Mouse (Mus musculus) ES-Bruce4 (cell line): ENCODE measurements around the gene Dcaf12. TPM values are rescaled to one million over a fixed set of nuclear protein-coding genes. Genes with fewer than 3 reads are reported as not detected.

ENCODE experiments used
- H3K27ac ChIP-seq: 2 replicates; pipeline ENCODE4 v1.5.1; 2012; ENCODE audit warnings: low read length, inconsistent platforms; ENCODE audit not compliant: insufficient read depth
- H3K27me3 ChIP-seq: 2 replicates; pipeline ENCODE4 v1.6.1; 2012; ENCODE audit warnings: mild to moderate bottlenecking, low read length, inconsistent platforms; ENCODE audit not compliant: control insufficient read depth, poor library complexity, insufficient read depth, severe bottlenecking
- H3K36me3 ChIP-seq: 2 replicates; pipeline ENCODE4 v1.6.1; 2012; ENCODE audit warnings: inconsistent platforms, mild to moderate bottlenecking, low read length, moderate library complexity; ENCODE audit not compliant: control insufficient read depth, poor library complexity, insufficient read depth, severe bottlenecking
- H3K4me1 ChIP-seq: one replicate; pipeline ENCODE4 v1.8.1; 2011; ENCODE audit warnings: low read length; ENCODE audit not compliant: control insufficient read depth, insufficient read depth
- H3K4me3 ChIP-seq: 2 replicates; pipeline ENCODE4 v1.5.1; 2011; ENCODE audit warnings: low read depth, mild to moderate bottlenecking, low read length
- H3K9ac ChIP-seq: 2 replicates; pipeline ENCODE4 v1.6.1; 2012; ENCODE audit warnings: low read depth, mild to moderate bottlenecking, inconsistent platforms; ENCODE audit not compliant: poor library complexity, severe bottlenecking
- H3K9me3 ChIP-seq: replicated peaks from 2 replicates; pipeline ENCODE4 v1.6.1; 2012; ENCODE audit warnings: mild to moderate bottlenecking, low read length, inconsistent platforms; ENCODE audit not compliant: control insufficient read depth, poor library complexity, insufficient read depth, severe bottlenecking
- CTCF ChIP-seq: IDR thresholded peaks from one replicate; pipeline ENCODE4 v1.8.1; 2011; ENCODE audit warnings: low read depth, low read length
- EP300 ChIP-seq: IDR thresholded peaks from 2 replicates; pipeline ENCODE4 v1.6.1; 2011; ENCODE audit warnings: low read depth, low read length; ENCODE audit not compliant: insufficient read depth
- POLR2A ChIP-seq: IDR thresholded peaks from one replicate; pipeline ENCODE4 v1.8.1; 2011; ENCODE audit warnings: low read length; ENCODE audit not compliant: insufficient read depth
- polyA plus RNA-seq: library from polyadenylated mRNA; stranded (reverse); fragments of >200 nt; gene quantifications from 2 replicates; pipeline ENCODE4 v1.2.4, GENCODE M21; 2011; ENCODE audit warnings: low read depth; ENCODE audit not compliant: missing spikeins, insufficient read depth, insufficient read length

The Dcaf12 gene
- polyA plus RNA-seq, 1 experiment: 51.1 TPM

GRCm38 (mm10) chr4:41303671-41304070, 11.0 kb downstream of the Dcaf12 start:
- peaks cover 53% of the 10 kb centered on the region for H3K36me3 ChIP-seq

GRCm38 (mm10) chr4:41298976-41299375, 15.7 kb downstream of the Dcaf12 start:
- no peaks in the 10 kb centered on the region for H3K9me3 ChIP-seq
- TF ChIP-seq CTCF (no peak), EP300 (no peak), POLR2A (no peak)
- no peak overlapping the region for H3K4me3 ChIP-seq
- H3K27ac ChIP-seq: no peak overlapping the region
- peaks cover 79% of the 10 kb centered on the region for H3K36me3 ChIP-seq
- H3K4me1 ChIP-seq: no peaks in the 10 kb centered on the region
- H3K27me3 ChIP-seq: no peaks in the 10 kb centered on the region
- no peak overlapping the region for H3K9ac ChIP-seq

More at GRCm38 (mm10) chr4:41303671-41304070, 11.0 kb downstream of the Dcaf12 start:
- TF ChIP-seq EP300: no peak
- no peak for TF ChIP-seq POLR2A
- TF ChIP-seq CTCF: no peak
- Histone ChIP-seq H3K9ac (no peak overlapping the region), H3K4me1 (no peaks in the 10 kb centered on the region), H3K9me3 (no peaks in the 10 kb centered on the region), H3K4me3 (no peak overlapping the region), H3K27ac (no peak overlapping the region), H3K27me3 (no peaks in the 10 kb centered on the region)

DNA sequence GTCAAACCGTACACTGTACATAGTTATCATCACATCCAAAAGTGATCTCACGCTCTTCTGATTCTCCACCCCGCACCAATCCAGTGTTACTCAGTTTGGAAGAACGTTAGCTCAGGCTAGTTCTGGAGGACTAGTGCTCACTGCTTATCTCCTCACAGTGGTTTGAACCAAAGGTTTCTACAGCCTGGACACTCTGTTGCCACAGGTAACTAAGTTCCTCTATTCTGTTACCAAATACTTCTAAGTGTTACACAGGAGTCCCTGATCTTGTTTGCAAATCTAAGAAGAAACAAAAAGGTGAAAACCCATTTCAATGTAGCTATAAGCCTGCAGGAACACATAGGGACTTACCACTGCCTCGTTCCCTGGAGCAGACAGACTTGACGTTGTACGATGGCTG, 18.7 kb downstream of the Dcaf12 start:
- TF ChIP-seq POLR2A: no peak
- no peak for TF ChIP-seq CTCF
- TF ChIP-seq EP300: no peak
- Histone ChIP-seq H3K27ac (no peak overlapping the region), H3K4me3 (no peak overlapping the region), H3K36me3 (peaks cover 69% of the 10 kb centered on the region), H3K4me1 (no peaks in the 10 kb centered on the region), H3K9me3 (no peaks in the 10 kb centered on the region), H3K9ac (no peak overlapping the region), H3K27me3 (no peaks in the 10 kb centered on the region)

GRCm38 (mm10) chr4:41295507-41295906, 19.2 kb downstream of the Dcaf12 start:
- no peaks in the 10 kb centered on the region for H3K4me1 ChIP-seq
- peaks cover 65% of the 10 kb centered on the region for H3K36me3 ChIP-seq
- no peak overlapping the region for H3K27ac ChIP-seq
- TF ChIP-seq CTCF: no peak
- no peak for TF ChIP-seq POLR2A
- no peak for TF ChIP-seq EP300
- H3K9me3 ChIP-seq: no peaks in the 10 kb centered on the region
- H3K9ac ChIP-seq: no peak overlapping the region
- H3K27me3 ChIP-seq: no peaks in the 10 kb centered on the region
- H3K4me3 ChIP-seq: no peak overlapping the region

DNA sequence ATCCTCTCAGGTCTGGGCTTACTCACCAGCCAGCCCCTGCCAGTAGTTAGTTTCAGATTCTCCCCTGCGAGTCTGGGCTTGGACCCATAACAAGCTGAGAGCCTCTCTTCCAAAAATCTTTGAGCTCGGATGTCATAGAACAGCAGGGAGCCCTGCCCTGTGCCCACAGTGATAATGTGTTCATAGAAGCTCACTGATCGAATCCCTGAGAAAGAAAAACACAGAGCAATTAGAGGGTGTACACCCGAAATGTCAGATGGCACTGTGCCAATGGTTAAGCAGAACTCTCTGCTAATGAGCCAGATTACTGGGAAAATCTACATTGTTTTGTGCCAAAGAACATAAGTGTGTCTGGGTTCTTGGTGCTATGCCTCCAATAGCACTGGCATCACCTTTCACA, 20.8 kb downstream of the Dcaf12 start:
- Histone ChIP-seq H3K4me3 (no peak overlapping the region), H3K27me3 (no peaks in the 10 kb centered on the region), H3K9me3 (no peaks in the 10 kb centered on the region), H3K4me1 (no peaks in the 10 kb centered on the region), H3K27ac (no peak overlapping the region), H3K36me3 (peaks cover 51% of the 10 kb centered on the region), H3K9ac (no peak overlapping the region)
- TF ChIP-seq CTCF (no peak), EP300 (no peak)

GRCm38 (mm10) chr4:41289802-41290201, 24.9 kb downstream of the Dcaf12 start:
- Histone ChIP-seq H3K27me3 (no peaks in the 10 kb centered on the region), H3K27ac (no peak overlapping the region), H3K4me3 (no peak overlapping the region), H3K9ac (no peak overlapping the region), H3K4me1 (no peaks in the 10 kb centered on the region), H3K36me3 (peaks cover 19% of the 10 kb centered on the region), H3K9me3 (no peaks in the 10 kb centered on the region)
- no peak for TF ChIP-seq EP300
- no peak for TF ChIP-seq POLR2A
- TF ChIP-seq CTCF: no peak
